Mouse (Mus musculus): ENCODE results near the gene Jsrp1. TPM values are rescaled to one million over a fixed set of nuclear protein-coding genes. Genes with fewer than 3 reads are reported as not detected.

Jsrp1 gene
- total and polyA plus RNA-seq, 2 experiments from 2014 or later, result 1.4 TPM; not detected in 1

DNA sequence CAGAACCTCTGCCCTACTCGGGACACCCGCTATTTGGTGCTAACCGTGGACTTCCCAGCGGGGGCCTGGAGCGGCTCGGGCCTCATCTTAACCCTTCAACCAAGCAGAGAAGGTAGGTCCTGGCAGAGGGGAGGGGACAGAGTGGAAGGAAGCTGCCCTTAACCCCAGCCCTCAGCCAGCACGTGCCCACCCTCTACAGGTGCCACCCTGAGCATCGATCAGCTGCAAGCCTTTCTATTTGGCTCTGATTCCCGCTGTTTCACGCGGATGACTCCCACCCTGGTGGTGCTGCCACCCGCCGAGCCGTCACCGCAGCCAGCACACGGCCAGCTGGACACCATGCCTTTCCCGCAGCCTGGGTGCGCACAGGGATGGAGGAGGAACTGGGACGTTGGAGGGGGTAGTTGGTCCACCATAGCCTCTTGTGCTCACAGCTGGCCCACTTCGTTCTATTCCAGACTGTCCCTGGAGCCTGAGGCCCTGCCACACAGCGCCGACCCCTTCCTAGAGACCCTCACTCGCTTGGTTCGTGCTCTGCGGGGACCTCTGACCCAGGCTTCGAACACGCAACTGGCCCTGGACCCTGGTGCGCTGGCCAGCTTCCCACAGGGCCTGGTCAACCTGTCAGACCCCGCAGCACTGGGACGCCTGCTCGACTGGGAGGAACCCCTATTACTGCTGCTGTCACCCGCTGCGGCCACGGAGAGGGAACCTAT lies 6.8 kb downstream of the Jsrp1 start:
- peak overlapping the region; percentile 81 for H3K4me2 ChIP-seq (ENCODE audit: low read depth, low read length)
- H3K4me1 ChIP-seq (ENCODE audit: insufficient read depth, low read length), result peaks cover 21% of the 10 kb centered on the region
- 27% methylated on average over 32 of the region's 34 CpGs for WGBS
- H3K9me3 ChIP-seq (ENCODE audit: low read length), result no peaks in the 10 kb centered on the region
- H3K9ac ChIP-seq (replicated peaks; ENCODE audit: low read length), result peak overlapping the region; percentile 79
- H3K27ac ChIP-seq, result peak overlapping the region; percentile 79
- peaks cover 5% of the 10 kb centered on the region; the same call in 1 of the 2 replicates for H3K27me3 ChIP-seq (ENCODE audit: insufficient read depth, low read length)
- peak overlapping the region; percentile 43 for H3K4me3 ChIP-seq (ENCODE audit: low read length)
- no peak for TF ChIP-seq CTCF (IDR thresholded peaks at IDR 0.05; ENCODE audit: low read depth)
- no peak for DNase-seq (ENCODE audit: low spot score)
- ATAC-seq, result no peak
- peaks cover 31% of the 10 kb centered on the region for H3K36me3 ChIP-seq (ENCODE audit: insufficient read depth, low read length)

DNA sequence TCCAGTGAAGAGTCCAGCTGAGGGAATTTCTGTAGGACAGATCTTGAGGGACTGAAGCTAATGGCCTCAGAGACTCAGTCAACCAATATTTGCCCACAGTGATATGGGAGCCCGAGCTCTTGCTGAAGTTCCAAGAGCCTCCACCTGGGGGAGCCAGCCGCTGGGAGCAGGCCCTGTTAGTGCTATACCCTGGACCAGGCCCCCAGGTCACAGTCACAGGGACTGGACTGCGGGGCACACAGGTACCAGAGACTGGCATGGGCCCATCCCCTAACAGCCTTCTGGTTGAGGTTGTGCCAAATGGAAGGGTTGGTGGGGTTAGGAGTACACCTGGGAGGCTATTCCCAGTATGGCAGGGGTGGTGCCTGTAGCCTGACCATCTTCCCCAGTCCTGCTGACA lies 7.4 kb downstream of the Jsrp1 start:
- peak; percentile 84 for TF ChIP-seq CTCF (IDR thresholded peaks at IDR 0.05; ENCODE audit: low read depth)
- no peak overlapping the region for H3K4me3 ChIP-seq (ENCODE audit: low read length)
- ATAC-seq (peak; percentile 34), DNase-seq (ENCODE audit: low spot score) (peak; percentile 76)
- peak overlapping the region; percentile 79; the same call in 1 of the 2 replicates for H3K9ac ChIP-seq (replicated peaks; ENCODE audit: low read length)
- no peaks in the 10 kb centered on the region for H3K9me3 ChIP-seq (ENCODE audit: low read length)
- H3K27me3 ChIP-seq (ENCODE audit: insufficient read depth, low read length), result peaks cover 5% of the 10 kb centered on the region; the same call in 1 of the 2 replicates
- H3K4me2 ChIP-seq (ENCODE audit: low read depth, low read length), result no peak overlapping the region
- 12% methylated on average over 3 of the region's 3 CpGs for WGBS
- peaks cover 36% of the 10 kb centered on the region for H3K36me3 ChIP-seq (ENCODE audit: insufficient read depth, low read length)
- H3K27ac ChIP-seq, result no peak overlapping the region
- peaks cover 21% of the 10 kb centered on the region for H3K4me1 ChIP-seq (ENCODE audit: insufficient read depth, low read length)

GRCm38 (mm10) chr10:80805322-80805721 lies 8.0 kb downstream of the Jsrp1 start:
- Histone ChIP-seq H3K4me2 (ENCODE audit: low read depth, low read length) (no peak overlapping the region), H3K27me3 (ENCODE audit: insufficient read depth, low read length) (peaks cover 5% of the 10 kb centered on the region; the same call in 1 of the 2 replicates), H3K9ac (replicated peaks; ENCODE audit: low read length) (no peak overlapping the region), H3K9me3 (ENCODE audit: low read length) (no peaks in the 10 kb centered on the region), H3K36me3 (ENCODE audit: insufficient read depth, low read length) (peaks cover 36% of the 10 kb centered on the region), H3K4me1 (ENCODE audit: insufficient read depth, low read length) (peaks cover 21% of the 10 kb centered on the region), H3K27ac (no peak overlapping the region), H3K4me3 (ENCODE audit: low read length) (no peak overlapping the region)
- no peak for TF ChIP-seq CTCF (IDR thresholded peaks at IDR 0.05; ENCODE audit: low read depth)
- WGBS, result 68% methylated on average over 5 of the region's 5 CpGs
- ATAC-seq (no peak), DNase-seq (ENCODE audit: low spot score) (no peak)

GRCm38 (mm10) chr10:80804916-80805315 lies 8.4 kb downstream of the Jsrp1 start, which contains the start of gene Amh:
Amh (plus strand) TSS chr10:80805243.
- TF ChIP-seq CTCF (IDR thresholded peaks at IDR 0.05; ENCODE audit: low read depth), result no peak
- H3K4me3 ChIP-seq (ENCODE audit: low read length), result no peak within 1 kb of the TSS
- H3K9me3 ChIP-seq (ENCODE audit: low read length), result no peaks in the 10 kb centered on the region
- peaks cover under 1% of the 10 kb centered on the region; the same call in 1 of the 2 replicates for H3K27me3 ChIP-seq (ENCODE audit: insufficient read depth, low read length)
- no peak for ATAC-seq
- WGBS, result 64% methylated on average over 6 of the region's 6 CpGs
- no peak for DNase-seq (ENCODE audit: low spot score)
- peak within 1 kb of the TSS; percentile 79; the same call in 1 of the 2 replicates for H3K9ac ChIP-seq (replicated peaks; ENCODE audit: low read length)
- H3K27ac ChIP-seq, result no peak within 1 kb of the TSS
- H3K4me2 ChIP-seq (ENCODE audit: low read depth, low read length), result no peak within 1 kb of the TSS
- peaks cover 18% of the 10 kb centered on the region for H3K4me1 ChIP-seq (ENCODE audit: insufficient read depth, low read length)
- H3K36me3 ChIP-seq (ENCODE audit: insufficient read depth, low read length), result peaks cover 36% of the 10 kb centered on the region

GRCm38 (mm10) chr10:80804340-80804739 lies 9.0 kb downstream of the Jsrp1 start:
- no peak for TF ChIP-seq CTCF (IDR thresholded peaks at IDR 0.05; ENCODE audit: low read depth)
- Histone ChIP-seq H3K9me3 (ENCODE audit: low read length) (no peaks in the 10 kb centered on the region), H3K27me3 (ENCODE audit: insufficient read depth, low read length) (no peaks in the 10 kb centered on the region), H3K36me3 (ENCODE audit: insufficient read depth, low read length) (peaks cover 36% of the 10 kb centered on the region), H3K9ac (replicated peaks; ENCODE audit: low read length) (no peak overlapping the region), H3K4me2 (ENCODE audit: low read depth, low read length) (no peak overlapping the region), H3K27ac (no peak overlapping the region), H3K4me3 (ENCODE audit: low read length) (no peak overlapping the region), H3K4me1 (ENCODE audit: insufficient read depth, low read length) (peaks cover 22% of the 10 kb centered on the region)
- DNase-seq (ENCODE audit: low spot score) (no peak), ATAC-seq (no peak)
- WGBS, result 91% methylated on average over 2 of the region's 2 CpGs

GRCm38 (mm10) chr10:80802996-80803395 lies 10.3 kb downstream of the Jsrp1 start:
- Histone ChIP-seq H3K9me3 (ENCODE audit: low read length) (no peaks in the 10 kb centered on the region), H3K4me2 (ENCODE audit: low read depth, low read length) (no peak overlapping the region), H3K4me1 (ENCODE audit: insufficient read depth, low read length) (peaks cover 13% of the 10 kb centered on the region), H3K9ac (replicated peaks; ENCODE audit: low read length) (no peak overlapping the region), H3K36me3 (ENCODE audit: insufficient read depth, low read length) (peaks cover 36% of the 10 kb centered on the region), H3K27ac (no peak overlapping the region), H3K27me3 (ENCODE audit: insufficient read depth, low read length) (no peaks in the 10 kb centered on the region), H3K4me3 (ENCODE audit: low read length) (no peak overlapping the region)
- no peak for TF ChIP-seq CTCF (IDR thresholded peaks at IDR 0.05; ENCODE audit: low read depth)
- no peak for DNase-seq (ENCODE audit: low spot score)
- 77% methylated on average over 3 of the region's 3 CpGs for WGBS
- no peak for ATAC-seq
